Mouse (Mus musculus): Measurements from ENCODE around the gene Btf3l4.

DNA sequence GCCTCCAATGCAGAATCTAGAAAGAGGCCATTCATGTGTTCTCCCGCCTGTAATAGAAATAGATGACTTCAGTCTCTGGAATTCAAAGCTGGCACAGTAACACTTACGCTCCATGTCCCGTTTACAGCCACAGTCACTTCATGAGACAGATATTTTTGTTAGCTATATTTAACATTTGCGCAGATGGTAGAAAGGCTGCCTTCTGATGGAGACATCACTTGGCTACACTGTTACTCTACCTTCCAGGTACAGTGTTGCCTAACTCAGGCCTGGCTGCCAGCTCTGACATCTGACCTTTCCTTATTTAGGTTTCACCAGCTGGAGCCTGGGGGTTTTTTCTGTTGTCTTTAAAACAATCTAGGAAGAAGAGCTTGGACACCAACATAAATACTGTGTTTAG is 4.6 kb upstream of the Btf3l4 start:
- TF ChIP-seq EP300 (IDR thresholded peaks at IDR 0.05; ENCODE audit: insufficient read depth, low read depth, low read length) (no peak), CTCF (IDR thresholded peaks at IDR 0.05; ENCODE audit: low read depth, low read length) (no peak), POLR2A (IDR thresholded peaks at IDR 0.05; ENCODE audit: insufficient read depth, low read length) (no peak)
